21 mouse cellular contexts compared by ENCODE assay signal in genomic region chr7:47067879-47068278, GRCm38 (mm10). TPM values are rescaled to one million over a fixed set of nuclear protein-coding genes. Genes with fewer than 3 reads are reported as not detected.
DNase-seq lines count a peak whose midpoint lies in the region; ATAC-seq lines count a peak whose summit lies in the region.
"Had no signal": no experiment of that assay in that cellular context is flagged by ENCODE, and none has a peak within 500 bp of the region (broad histone marks: within the 10 kb centered on the region; RNA-seq: fewer than 3 reads in every experiment).

No protein-coding gene starts in this region.

- H3K4me3 ChIP-seq in macrophage (ENCODE audit: inconsistent target), result no peak overlapping the region
- H3K4me3 ChIP-seq in midbrain, embryonic 16.5 days (ENCODE audit: low read depth, low read length), result no peak overlapping the region
- H3K4me3 ChIP-seq: embryonic facial prominence, embryonic 15.5 days; forebrain, embryonic 12.5 days; heart, embryonic 15.5 days; hindbrain, embryonic 15.5 days; limb, embryonic 10.5 days; midbrain, embryonic 15.5 days; neural tube, embryonic 13.5 days had no signal

- no peaks in the 10 kb centered on the region for H3K27me3 ChIP-seq in midbrain, embryonic 16.5 days (ENCODE audit: control insufficient read depth, insufficient read depth, low read depth, low read length)
- H3K27me3 ChIP-seq: embryonic facial prominence, embryonic 15.5 days; forebrain, embryonic 12.5 days; heart, embryonic 15.5 days; hindbrain, embryonic 15.5 days; midbrain, embryonic 15.5 days; neural tube, embryonic 13.5 days had no signal

- 10% methylated on average over 5 of the region's 5 CpGs for WGBS in macrophage (ENCODE audit: missing documents)
- 76% methylated on average over 5 of the region's 5 CpGs for WGBS in midbrain, embryonic 16.5 days

- H3K4me1 ChIP-seq in midbrain, embryonic 16.5 days (ENCODE audit: control insufficient read depth, insufficient read depth, low read length), result no peaks in the 10 kb centered on the region
- H3K4me1 ChIP-seq: embryonic facial prominence, embryonic 15.5 days; forebrain, embryonic 12.5 days; hindbrain, embryonic 15.5 days; limb, embryonic 10.5 days; midbrain, embryonic 15.5 days; neural tube, embryonic 13.5 days had no signal

- peak overlapping the region; percentile 48 for H3K27ac ChIP-seq in macrophage
- no peak overlapping the region for H3K27ac ChIP-seq in midbrain, embryonic 16.5 days (ENCODE audit: low read length)
- H3K27ac ChIP-seq: embryonic facial prominence, embryonic 15.5 days; forebrain, embryonic 12.5 days; heart, embryonic 15.5 days; hindbrain, embryonic 15.5 days; limb, embryonic 10.5 days; midbrain, embryonic 15.5 days; neural tube, embryonic 13.5 days had no signal

- H3K79me2 ChIP-seq in macrophage (ENCODE audit: inconsistent target), result no peaks in the 10 kb centered on the region

- no peak overlapping the region for H3K4me2 ChIP-seq in midbrain, embryonic 16.5 days (ENCODE audit: low read length)
- H3K4me2 ChIP-seq: embryonic facial prominence, embryonic 15.5 days; forebrain, embryonic 12.5 days; heart, embryonic 15.5 days; hindbrain, embryonic 15.5 days; midbrain, embryonic 15.5 days; neural tube, embryonic 13.5 days had no signal

- ATAC-seq in midbrain, embryonic 16.5 days, result no peak
- ATAC-seq: midbrain, embryonic 15.5 days had no signal

- H3K9me3 ChIP-seq in midbrain, embryonic 16.5 days (replicated peaks; ENCODE audit: control insufficient read depth, low read length, poor library complexity, severe bottlenecking), result no peaks in the 10 kb centered on the region
- H3K9me3 ChIP-seq: embryonic facial prominence, embryonic 15.5 days; forebrain, embryonic 12.5 days; heart, embryonic 15.5 days; hindbrain, embryonic 15.5 days; limb, embryonic 10.5 days; midbrain, embryonic 15.5 days; neural tube, embryonic 13.5 days had no signal

- peak; percentile 19 for DNase-seq in gastrocnemius, postnatal 25 days
- DNase-seq in gastrocnemius, adult 8-10 months (ENCODE audit: low spot score in 2 of 2), result no peak
- peak; percentile 33 for DNase-seq in kidney, postnatal 14 days
- no peak for DNase-seq in kidney, adult 18-20 months
- DNase-seq in embryo, embryonic 10 days (ENCODE audit: low spot score), result peak; percentile 42
- no peak for DNase-seq in left cerebral cortex, postnatal 10 days (ENCODE audit: extremely low spot score in 1 of 2, low spot score in 2 of 2)
- DNase-seq: adrenal gland, postnatal 25 days; B cell, adult 2 months; cerebellum, postnatal 25 days; layer of hippocampus, postnatal 36 days; lung, postnatal 10 days; spleen, adult 18-20 months had no signal

- H3K9ac ChIP-seq in midbrain, embryonic 16.5 days (ENCODE audit: low read depth, low read length), result no peak overlapping the region
- H3K9ac ChIP-seq: embryonic facial prominence, embryonic 15.5 days; forebrain, embryonic 12.5 days; heart, embryonic 15.5 days; hindbrain, embryonic 15.5 days; midbrain, embryonic 15.5 days; neural tube, embryonic 13.5 days had no signal

- intact Hi-C loops in left cerebral cortex, postnatal 10 days (cut with DNase I), result no loop called here

- no peaks in the 10 kb centered on the region for H3K36me3 ChIP-seq in macrophage (ENCODE audit: inconsistent target)
- H3K36me3 ChIP-seq in midbrain, embryonic 16.5 days (ENCODE audit: control insufficient read depth, insufficient read depth, low read length), result no peaks in the 10 kb centered on the region
- H3K36me3 ChIP-seq: embryonic facial prominence, embryonic 15.5 days; forebrain, embryonic 12.5 days; heart, embryonic 15.5 days; hindbrain, embryonic 15.5 days; limb, embryonic 10.5 days; midbrain, embryonic 15.5 days; neural tube, embryonic 13.5 days had no signal

RNA-seq across cellular contexts. Expression of gene Tmem86a, which starts 17.5 kb away (rescaled TPM):
- 1 to 10 TPM; 4.6 to 5.2 TPM for total RNA-seq in gastrocnemius, postnatal 25 days (2021)
- total RNA-seq in gastrocnemius, adult 8-10 months (2022), result 1 to 10 TPM; 4.1 to 7.5 (median 5.0) TPM
- total RNA-seq in macrophage (2018; cell fraction: chromatin; rRNA removed), result 10 to 100 TPM in 15 of 26 experiments, 1 to 10 TPM in 11; 1.0 to 51.2 (median 11.9) TPM
- total RNA-seq in macrophage (2018; cell fraction: cytosol; rRNA removed), result 100 to 1,000 TPM in 22 of 26 experiments, 10 to 100 TPM in 4; 59.2 to 274 (median 187) TPM
- total RNA-seq in macrophage (2018; cell fraction: nucleus; rRNA removed), result 100 to 1,000 TPM in 11 of 26 experiments, 10 to 100 TPM in 14, 1 to 10 TPM in 1; 7.5 to 190 (median 90.8) TPM
- polyA plus RNA-seq in macrophage (2018), result 125 to 195 TPM (median 135 TPM) in 3 replicates
- total RNA-seq in left cerebral cortex, postnatal 10 days (2021), result 10 to 100 TPM; 14.4 to 16.8 TPM
- 22.9 and 24.1 TPM in 2 replicates for polyA plus RNA-seq in midbrain, embryonic 16.5 days (2015; fragmentation: Nextera tagmentation; extraction: Ambion mirVana)

RNA-seq across cellular contexts. Expression of gene Spty2d1, which starts 59.7 kb away (rescaled TPM):
- total RNA-seq in gastrocnemius, postnatal 25 days (2021), result 1 to 10 TPM; 4.7 to 4.8 TPM
- total RNA-seq in gastrocnemius, adult 8-10 months (2022), result 1 to 10 TPM; 3.6 to 4.8 (median 4.3) TPM
- total RNA-seq in macrophage (2018; cell fraction: chromatin; rRNA removed), result 100 to 1,000 TPM in 1 of 26 experiments, 10 to 100 TPM in 25; 22.0 to 116 (median 41.8) TPM
- total RNA-seq in macrophage (2018; cell fraction: cytosol; rRNA removed), result 10 to 100 TPM; 22.3 to 51.1 (median 30.6) TPM
- 10 to 100 TPM; 29.4 to 62.6 (median 40.1) TPM for total RNA-seq in macrophage (2018; cell fraction: nucleus; rRNA removed)
- polyA plus RNA-seq in macrophage (2018), result 14.1 to 25.5 TPM (median 17.6 TPM) in 3 replicates
- total RNA-seq in left cerebral cortex, postnatal 10 days (2021), result 1 to 10 TPM; 8.9 to 9.5 TPM
- polyA plus RNA-seq in midbrain, embryonic 16.5 days (2015; fragmentation: Nextera tagmentation; extraction: Ambion mirVana), result 7.4 and 8.5 TPM in 2 replicates

Comparison
In these comparisons a context has a peak if more than half of its experiments do, and no peak if none do; other contexts are left out.
1. DNase-seq: peak in gastrocnemius, postnatal 25 days (single experiment), kidney, postnatal 14 days (single experiment) and embryo, embryonic 10 days (single experiment); none in gastrocnemius, adult 8-10 months (0 of 2), kidney, adult 18-20 months (single experiment) and left cerebral cortex, postnatal 10 days (0 of 2).